Mouse (Mus musculus) ES-E14 (cell line): Measurements from ENCODE around the gene Itch.

Source experiments
- CHD2 ChIP-seq: IDR thresholded peaks from 2 replicates; pipeline ENCODE4 v1.6.1; 2014; ENCODE audit warnings: mild to moderate bottlenecking, low read depth, low read length, inconsistent platforms
- MAFK ChIP-seq: IDR thresholded peaks from 2 replicates; pipeline ENCODE4 v1.6.1; 2014; ENCODE audit warnings: mild to moderate bottlenecking, low read depth, low read length, inconsistent platforms; ENCODE audit not compliant: insufficient read depth
- ZNF384 ChIP-seq: IDR thresholded peaks from 2 replicates; pipeline ENCODE4 v1.6.1; 2012; ENCODE audit warnings: low read depth, low read length, inconsistent platforms

GRCm38 (mm10) chr2:155093418-155093817 lies 39.9 kb upstream of the Itch start:
- TF ChIP-seq CHD2 (no peak), ZNF384 (no peak), MAFK (no peak)
